Mouse (Mus musculus) forebrain, embryonic 16.5 days (tissue): Measurements from ENCODE around the gene Hist1h4d. TPM values are rescaled to one million over a fixed set of nuclear protein-coding genes. Genes with fewer than 3 reads are reported as not detected.
"Not testable (repeated sequence)": the region's sequence is repeated elsewhere in the genome, so short reads cannot be mapped to it uniquely, and the experiment has no call there.

ENCODE experiments used
- ATAC-seq: fragments of 200-750 bp; cut with Nextera tagmentation; 2 replicates; pipeline ENCODE4 v1.8.0; 2017; ENCODE audit warnings: mild to moderate bottlenecking, moderate library complexity
- H3K27ac ChIP-seq: fragments of 300-500 bp; sonication (generic); 2 replicates; pipeline ENCODE4 v1.5.1; 2014; ENCODE audit warnings: low read length, control low read depth
- H3K27me3 ChIP-seq: fragments of 300-500 bp; sonication (generic); replicated peaks from 2 replicates; pipeline ENCODE4 v1.6.1; 2014; ENCODE audit warnings: low read length; ENCODE audit not compliant: control insufficient read depth, insufficient read depth
- H3K36me3 ChIP-seq: fragments of 300-500 bp; sonication (generic); 2 replicates; pipeline ENCODE4 v1.6.1; 2014; ENCODE audit not compliant: control insufficient read depth, insufficient read depth
- H3K4me1 ChIP-seq: fragments of 300-500 bp; sonication (generic); replicated peaks from 2 replicates; pipeline ENCODE4 v1.6.1; 2014; ENCODE audit warnings: low read length; ENCODE audit not compliant: control insufficient read depth, insufficient read depth
- H3K4me2 ChIP-seq: fragments of 300-500 bp; sonication (generic); 2 replicates; pipeline ENCODE4 v1.6.1; 2014; ENCODE audit warnings: mild to moderate bottlenecking, low read length, control low read depth
- H3K4me3 ChIP-seq: fragments of 300-500 bp; sonication (generic); replicated peaks from 2 replicates; pipeline ENCODE4 v1.5.1; 2014; ENCODE audit warnings: mild to moderate bottlenecking, low read length, control low read depth
- H3K9ac ChIP-seq: fragments of 300-500 bp; sonication (generic); replicated peaks from 2 replicates; pipeline ENCODE4 v1.6.1; 2014; ENCODE audit warnings: low read depth, low read length, control low read depth
- H3K9me3 ChIP-seq: fragments of 300-500 bp; sonication (generic); 2 replicates; pipeline ENCODE4 v1.6.1; 2016; ENCODE audit warnings: low read length; ENCODE audit not compliant: control insufficient read depth
- WGBS: fragments of 180-500 bp; shearing (Covaris S2); extraction: QIAGEN DNeasy Blood & Tissue Kit; methylation state at CpG from one replicate; pipeline ENCODE4 v1.1.7; 2014; 5-methylcytosine and 5-hydroxymethylcytosine counted together
- polyA plus RNA-seq: library from polyadenylated mRNA; unstranded; fragments of >200 nt; fragmentation: Nextera tagmentation; extraction: Ambion mirVana; gene quantifications from 2 replicates; pipeline ENCODE4 v1.2.1, GENCODE M21; 2015

Hist1h4d gene
- polyA plus RNA-seq, 1 experiment from 2014 or later, result 51.0 TPM

GRCm38 (mm10) chr13:23573034-23573897 is 8.1 kb upstream of the Hist1h4d start:
- H3K4me2 ChIP-seq, result peak overlapping the region; percentile 53
- not testable (repeated sequence) for ATAC-seq, H3K36me3 ChIP-seq, H3K27me3 ChIP-seq, H3K9me3 ChIP-seq
- H3K27ac ChIP-seq, result peak overlapping the region; percentile 85
- H3K4me1 ChIP-seq, result peaks cover 27% of the 10 kb centered on the region
- 5% methylated on average over 18 of the region's 20 CpGs for WGBS
- peak overlapping the region; percentile 41 for H3K4me3 ChIP-seq
- peak overlapping the region; percentile 42 for H3K9ac ChIP-seq

GRCm38 (mm10) chr13:23573898-23574524 is 7.4 kb upstream of the Hist1h4d start, which contains the start of the genes Hist1h2bf and Hist1h2ad:
TSS of gene Hist1h2bf (minus strand) at chr13:23574196.
TSS of gene Hist1h2ad (plus strand) at chr13:23574381.
- H3K9me3 ChIP-seq, H3K27me3 ChIP-seq, H3K36me3 ChIP-seq: not testable (repeated sequence)
- H3K4me2 ChIP-seq, result peak within 1 kb of the TSS; percentile 75
- peak within 1 kb of the TSS; percentile 42 for H3K9ac ChIP-seq
- H3K27ac ChIP-seq, result peak within 1 kb of the TSS; percentile 86
- peaks cover 27% of the 10 kb centered on the region for H3K4me1 ChIP-seq
- ATAC-seq, result peak; percentile 90
- peak within 1 kb of the TSS; percentile 41 for H3K4me3 ChIP-seq
- under 1% methylated on average over 21 of the region's 42 CpGs for WGBS

- Histone ChIP-seq H3K27ac (peak overlapping the region; percentile 86), H3K4me1 (peaks cover 27% of the 10 kb centered on the region), H3K4me3 (peak overlapping the region; percentile 41), H3K4me2 (peak overlapping the region; percentile 57)
- not testable (repeated sequence) for ATAC-seq, H3K9me3 ChIP-seq, H3K36me3 ChIP-seq, H3K27me3 ChIP-seq, H3K9ac ChIP-seq
- 2% methylated on average over 6 of the region's 39 CpGs for WGBS
These were observed 6.7 kb upstream of the Hist1h4d start for GRCm38 (mm10) chr13:23574546-23575170.

- Histone ChIP-seq H3K9ac (peak within 1 kb of the TSS; percentile 64), H3K9me3 (no peaks in the 10 kb centered on the region), H3K4me1 (peaks cover 24% of the 10 kb centered on the region), H3K36me3 (no peaks in the 10 kb centered on the region), H3K4me3 (peak within 1 kb of the TSS; percentile 49), H3K27me3 (no peaks in the 10 kb centered on the region), H3K27ac (peak within 1 kb of the TSS; percentile 86), H3K4me2 (peak within 1 kb of the TSS; percentile 75)
- ATAC-seq, result peak; percentile 45
- under 1% methylated on average over 14 of the region's 18 CpGs for WGBS
These were observed 6.0 kb upstream of the Hist1h4d start, which contains the start of gene Hist1h3d for GRCm38 (mm10) chr13:23575271-23575851. TSS of gene Hist1h3d (plus strand) at chr13:23575763.

GRCm38 (mm10) chr13:23575864-23576313 is 5.5 kb upstream of the Hist1h4d start:
- H3K9me3 ChIP-seq, H3K36me3 ChIP-seq, H3K27me3 ChIP-seq, ATAC-seq: not testable (repeated sequence)
- Histone ChIP-seq H3K4me3 (peak overlapping the region; percentile 49), H3K9ac (peak overlapping the region; percentile 64), H3K27ac (peak overlapping the region; percentile 78), H3K4me1 (peaks cover 24% of the 10 kb centered on the region), H3K4me2 (peak overlapping the region; percentile 75)
- 0% methylated on average over 10 of the region's 40 CpGs for WGBS

GRCm38 (mm10) chr13:23576351-23576881 is 5.0 kb upstream of the Hist1h4d start:
- no peaks in the 10 kb centered on the region for H3K27me3 ChIP-seq
- WGBS, result 2% methylated on average over 7 of the region's 7 CpGs
- peak overlapping the region; percentile 64 for H3K9ac ChIP-seq
- ATAC-seq, result no peak
- peak overlapping the region; percentile 49 for H3K4me3 ChIP-seq
- H3K9me3 ChIP-seq, result no peaks in the 10 kb centered on the region
- no peaks in the 10 kb centered on the region for H3K36me3 ChIP-seq
- H3K27ac ChIP-seq, result peak overlapping the region; percentile 1; the same call in 1 of the 2 replicates
- H3K4me2 ChIP-seq, result peak overlapping the region; percentile 75
- peaks cover 24% of the 10 kb centered on the region for H3K4me1 ChIP-seq

GRCm38 (mm10) chr13:23576906-23577639 is 4.3 kb upstream of the Hist1h4d start:
- H3K9me3 ChIP-seq, result no peaks in the 10 kb centered on the region
- no peaks in the 10 kb centered on the region for H3K27me3 ChIP-seq
- peak overlapping the region; percentile 49 for H3K4me3 ChIP-seq
- peaks cover 28% of the 10 kb centered on the region for H3K4me1 ChIP-seq
- no peak overlapping the region for H3K27ac ChIP-seq
- ATAC-seq, result no peak
- H3K9ac ChIP-seq, result no peak overlapping the region; the same call in 1 of the 2 replicates
- no peaks in the 10 kb centered on the region for H3K36me3 ChIP-seq
- peak overlapping the region; percentile 75 for H3K4me2 ChIP-seq
- WGBS, result 35% methylated on average over 6 of the region's 6 CpGs

GRCm38 (mm10) chr13:23577835-23578234 is 3.6 kb upstream of the Hist1h4d start:
- WGBS, result 86% methylated on average over 1 of the region's 1 CpGs
- H3K4me1 ChIP-seq, result peaks cover 30% of the 10 kb centered on the region

More at GRCm38 (mm10) chr13:23577835-23578234, 3.6 kb upstream of the Hist1h4d start:
- no peak overlapping the region for H3K27ac ChIP-seq
- no peak for ATAC-seq
- H3K27me3 ChIP-seq, result no peaks in the 10 kb centered on the region
- no peak overlapping the region for H3K4me2 ChIP-seq
- H3K9me3 ChIP-seq, result no peaks in the 10 kb centered on the region
- H3K9ac ChIP-seq, result no peak overlapping the region
- no peaks in the 10 kb centered on the region for H3K36me3 ChIP-seq
- H3K4me3 ChIP-seq, result no peak overlapping the region
